Mouse (Mus musculus): ENCODE data around the gene Sgcd.
A peak's percentile ranks its signal among the peaks of the same experiment; 100 is the strongest.

Gene Sgcd

DNA sequence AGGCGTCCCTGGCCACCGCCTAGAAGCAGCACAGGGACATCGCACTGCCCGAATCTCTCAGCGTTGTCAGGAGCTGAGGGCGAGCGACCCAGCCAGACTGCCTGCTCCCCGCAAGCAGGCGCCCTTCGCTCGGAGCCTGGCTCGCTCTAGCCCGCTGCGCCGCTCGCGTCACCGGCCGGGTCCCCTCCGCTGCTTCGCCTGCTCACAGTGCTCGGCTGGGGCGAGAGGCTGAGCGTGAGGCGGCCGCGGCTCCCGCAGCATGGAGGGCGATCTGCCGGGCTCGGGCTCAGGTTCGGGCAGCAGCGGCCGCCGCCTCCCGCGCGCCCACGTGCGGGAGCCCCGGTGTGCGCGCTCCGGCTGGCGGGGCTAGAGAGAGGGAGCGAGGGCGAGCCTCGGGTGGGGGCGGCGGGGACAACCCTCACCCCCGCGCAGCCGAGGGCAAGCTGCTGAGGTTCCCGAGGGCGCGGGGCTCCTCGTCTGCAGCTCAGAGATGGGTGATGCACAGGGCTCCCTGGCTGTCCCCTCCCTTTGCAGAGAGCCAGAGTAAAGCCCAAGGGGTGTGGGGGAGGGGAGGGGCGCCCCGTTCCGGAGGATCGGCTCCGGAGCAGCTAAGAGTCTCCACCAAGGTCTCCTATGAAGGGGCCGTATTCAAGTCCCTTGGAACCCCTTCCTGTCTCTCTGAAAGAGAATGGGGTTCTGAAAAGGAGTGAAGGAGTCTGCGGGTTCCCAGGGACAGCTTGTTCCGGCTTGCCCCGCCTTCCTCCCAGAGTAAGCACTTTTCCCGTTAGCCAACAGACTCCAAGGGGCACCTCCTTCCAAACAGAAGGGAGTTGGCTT is at the start of gene Sgcd:
Gene Sgcd (minus strand): TSS at position 273 of the 837 bp plus-strand sequence.
- peak; percentile 4 for DNase-seq (ENCODE audit: low spot score)

DNA sequence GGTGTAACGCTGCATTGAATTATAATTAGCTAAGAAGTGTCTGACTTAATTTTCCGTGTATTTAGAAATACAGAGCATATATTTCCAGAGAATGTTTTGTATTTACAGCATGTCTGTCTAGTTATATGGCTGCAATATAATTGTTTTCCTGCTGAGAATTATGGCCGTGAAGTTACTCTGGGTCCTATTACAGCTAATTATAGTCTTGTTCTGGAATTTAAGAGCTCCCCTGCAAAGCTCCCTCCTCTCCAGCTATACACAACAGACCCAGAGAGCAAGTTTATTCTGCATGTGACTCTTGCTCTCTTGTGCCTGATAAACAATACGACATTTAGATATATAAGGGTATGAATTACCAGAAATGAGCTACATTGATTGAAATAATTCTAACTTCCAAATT is 49.3 kb upstream of the Sgcd start:
- no peak for DNase-seq (ENCODE audit: low spot score)

DNA sequence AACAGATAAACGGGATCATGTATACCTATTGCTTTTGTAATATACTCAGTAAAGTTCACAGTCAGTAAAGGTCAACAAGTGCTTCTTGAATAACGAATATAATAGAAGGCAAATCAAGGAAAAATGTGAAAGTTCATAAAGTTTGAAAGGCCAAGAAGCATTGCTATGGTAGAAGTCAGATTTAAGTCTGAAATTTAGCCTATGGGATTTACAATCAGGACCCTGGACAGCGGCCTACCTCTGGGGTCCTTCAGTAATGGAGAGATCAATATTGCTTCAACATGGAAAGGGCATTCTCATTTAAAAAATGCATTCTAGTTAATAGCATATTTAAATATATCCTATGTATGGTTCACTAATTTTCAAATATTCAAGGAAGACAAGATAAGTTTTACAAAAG is 24.1 kb upstream of the Sgcd start:
- DNase-seq (ENCODE audit: low spot score): no peak

DNA sequence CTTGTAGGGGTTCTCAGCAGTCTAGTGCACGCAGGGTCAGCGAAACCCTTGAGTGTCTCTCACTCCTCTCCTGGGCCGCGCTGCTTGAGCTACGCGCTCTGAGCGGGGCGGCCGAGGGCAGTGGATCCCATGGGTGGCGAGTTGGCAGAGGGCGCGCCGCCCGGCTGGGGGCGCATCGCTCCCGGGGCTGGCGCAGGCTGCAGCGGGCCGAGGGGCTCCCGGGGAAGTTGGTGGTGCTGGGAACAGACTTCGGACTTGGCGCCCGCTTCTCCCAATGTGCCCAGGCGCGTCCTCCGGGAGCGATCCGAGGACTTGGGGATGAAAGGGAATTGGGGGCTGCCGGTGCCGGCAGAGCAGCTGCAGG is 454 bp downstream of the Sgcd start:
- DNase-seq (ENCODE audit: low spot score): no peak

DNA sequence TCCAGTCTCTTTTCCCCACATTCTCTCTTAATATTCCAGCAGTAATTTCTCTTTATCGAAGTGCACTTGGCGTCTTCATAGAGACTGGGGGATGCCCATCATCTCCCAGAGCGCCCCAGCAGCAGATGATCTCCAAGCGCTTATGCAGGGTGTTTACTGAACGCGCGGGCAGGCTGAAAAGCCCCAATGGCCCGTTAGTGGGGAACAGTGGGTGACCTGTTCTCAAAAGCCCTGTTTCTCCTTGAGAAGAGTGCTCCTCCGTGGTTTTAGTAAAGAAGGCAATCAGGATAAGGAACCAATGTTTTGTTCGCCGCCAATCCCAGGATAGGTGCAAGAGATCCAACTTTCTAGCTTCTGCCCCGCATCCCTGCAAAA is 889 bp downstream of the Sgcd start:
- DNase-seq (ENCODE audit: low spot score): no peak

DNA sequence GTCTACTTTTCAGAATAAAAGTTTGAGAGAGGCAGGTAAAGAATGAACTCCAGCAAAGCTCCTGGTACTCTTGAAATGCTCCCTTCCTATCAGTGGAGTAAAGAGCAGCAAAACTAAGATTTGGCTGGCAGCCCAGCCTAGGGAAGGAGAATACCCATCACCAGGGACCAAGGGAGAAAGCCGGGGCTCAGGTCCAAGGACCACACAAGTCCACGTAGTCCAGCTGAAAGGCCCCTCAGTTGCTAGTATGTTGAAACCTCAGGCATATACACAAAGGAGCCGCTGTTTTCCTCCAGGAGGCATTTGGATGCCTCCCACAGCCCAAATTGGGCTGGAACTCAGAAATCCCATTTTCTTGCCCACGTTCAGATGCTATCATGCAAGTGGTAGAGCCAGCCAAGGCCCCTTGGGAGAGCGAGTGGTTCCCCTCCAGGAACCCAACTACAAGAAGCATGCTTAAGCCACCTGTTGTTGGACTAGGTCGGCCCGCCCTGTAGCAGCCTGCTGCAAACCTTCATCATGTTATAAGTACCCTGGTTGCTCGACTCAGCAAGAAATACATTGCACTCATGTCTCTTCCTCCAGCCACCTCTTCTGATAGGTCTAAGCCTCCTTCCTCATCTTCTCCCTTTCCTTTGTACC is 1.4 kb downstream of the Sgcd start:
- DNase-seq (ENCODE audit: low spot score): no peak

DNA sequence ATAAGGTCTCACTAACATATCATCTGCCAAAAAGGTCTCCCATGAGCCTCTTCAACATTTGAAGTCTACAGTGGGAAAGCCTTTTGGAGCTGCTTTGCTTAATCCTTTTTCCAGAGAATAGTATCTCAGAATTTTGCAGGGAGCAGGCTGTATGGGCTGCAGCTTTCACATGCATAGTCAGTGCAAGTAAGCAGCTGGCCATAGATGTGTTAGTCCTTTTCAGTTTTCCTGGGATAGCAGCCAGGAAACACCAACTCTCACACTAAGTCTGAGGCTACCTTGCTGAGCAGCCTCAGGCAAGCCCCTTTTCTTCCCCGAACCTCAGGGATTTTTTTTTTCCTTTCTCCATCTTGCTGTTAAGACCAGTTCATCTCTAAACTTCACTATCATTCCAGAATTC is 6.6 kb downstream of the Sgcd start:
- no peak for DNase-seq (ENCODE audit: low spot score)

DNA sequence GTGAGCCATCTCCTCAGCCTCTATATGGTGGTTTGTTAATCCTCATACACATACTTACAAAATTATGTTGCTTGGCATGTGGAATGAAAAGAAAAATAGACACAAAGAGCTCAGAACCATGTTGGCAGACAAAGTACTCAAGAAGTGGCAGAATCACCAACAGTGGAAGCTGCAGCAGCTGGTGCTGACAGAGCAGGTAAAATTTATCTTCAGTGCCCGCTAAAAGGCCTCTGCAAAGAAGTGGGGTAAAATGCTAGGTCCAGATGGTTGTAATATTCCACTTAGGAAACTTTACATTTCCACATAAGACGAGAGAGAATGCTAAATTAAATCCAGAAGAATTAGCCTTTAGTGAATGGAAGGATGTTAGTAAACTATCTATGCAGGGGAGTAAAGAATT is 7.7 kb downstream of the Sgcd start:
- no peak for DNase-seq (ENCODE audit: low spot score)

DNA sequence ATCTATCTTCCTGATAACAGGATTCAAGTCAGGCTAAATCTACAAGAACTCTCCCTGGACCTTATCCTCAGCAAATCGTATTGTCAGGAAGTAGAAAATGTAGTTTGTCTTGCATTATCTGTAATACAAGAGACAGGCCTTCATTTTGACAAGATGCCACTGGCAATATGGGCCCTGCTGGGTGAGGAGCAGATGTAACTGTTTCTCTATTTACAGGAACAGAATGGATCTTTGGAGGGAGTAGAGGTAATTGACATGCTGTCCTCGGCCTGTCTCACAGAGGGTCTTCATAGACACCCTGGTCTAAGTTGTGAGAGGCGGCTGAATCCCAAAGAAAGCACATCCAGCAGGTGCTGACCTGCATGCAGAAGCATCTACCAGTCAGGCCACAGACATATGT is 35.5 kb downstream of the Sgcd start:
- DNase-seq (ENCODE audit: low spot score): no peak

DNA sequence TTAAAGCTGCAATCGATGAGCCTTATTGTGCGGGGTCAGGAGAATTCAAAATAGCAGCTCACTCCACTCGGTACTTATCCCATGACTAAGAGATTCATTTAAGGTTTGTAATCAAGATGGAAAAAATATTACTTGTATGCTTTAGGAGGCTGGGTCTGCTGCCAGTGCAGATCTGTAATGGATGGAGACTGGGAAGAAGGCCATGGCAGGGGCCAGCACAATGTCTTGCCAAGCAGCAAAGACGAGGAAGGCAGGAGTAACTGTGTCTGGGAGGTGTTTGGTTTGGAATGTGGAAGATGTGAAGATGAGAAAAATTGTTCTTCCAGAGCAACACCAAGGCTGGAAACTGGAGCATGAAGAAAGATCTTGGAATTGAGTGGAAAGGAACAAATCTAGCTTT is 36.4 kb downstream of the Sgcd start:
- DNase-seq (ENCODE audit: low spot score): no peak

DNA sequence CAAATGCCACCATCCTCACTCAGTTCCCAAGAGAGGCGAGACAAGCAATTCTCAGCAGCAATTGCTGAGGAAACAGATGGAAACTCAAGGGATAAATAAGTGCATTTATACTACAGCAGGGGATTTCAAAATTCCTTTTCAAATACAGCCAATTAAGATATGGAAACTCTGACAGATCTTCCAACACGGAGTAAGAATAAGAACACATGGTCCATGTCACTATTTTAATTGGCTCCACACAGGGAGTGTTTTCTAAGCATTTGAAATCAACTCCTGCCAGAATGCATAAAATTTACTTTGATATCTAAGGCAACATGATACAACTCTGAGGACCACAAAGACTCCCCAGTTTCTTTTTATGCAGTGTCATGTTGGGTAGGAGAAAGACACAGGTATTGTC is 49.0 kb downstream of the Sgcd start:
- DNase-seq (ENCODE audit: low spot score): no peak

DNA sequence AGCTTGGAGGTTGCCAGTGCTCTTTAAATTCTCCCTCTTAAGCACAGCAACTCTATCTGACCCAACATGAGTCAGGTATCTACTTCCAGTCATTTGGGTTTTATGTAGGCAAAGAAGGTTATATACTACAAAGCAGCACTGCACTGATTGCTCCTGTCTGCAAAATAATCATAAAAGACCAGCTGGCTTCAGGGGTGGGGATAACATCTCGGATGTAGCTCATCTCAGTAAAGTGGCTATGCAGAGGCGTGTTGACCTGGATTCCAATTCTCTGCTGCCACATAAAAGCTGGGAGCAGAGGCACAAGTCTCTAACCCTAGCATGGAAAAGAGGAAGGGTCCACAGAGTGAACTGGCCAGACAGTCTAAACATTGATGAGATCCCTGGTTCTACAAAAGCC is 71.2 kb downstream of the Sgcd start:
- no peak for DNase-seq (ENCODE audit: low spot score)

DNA sequence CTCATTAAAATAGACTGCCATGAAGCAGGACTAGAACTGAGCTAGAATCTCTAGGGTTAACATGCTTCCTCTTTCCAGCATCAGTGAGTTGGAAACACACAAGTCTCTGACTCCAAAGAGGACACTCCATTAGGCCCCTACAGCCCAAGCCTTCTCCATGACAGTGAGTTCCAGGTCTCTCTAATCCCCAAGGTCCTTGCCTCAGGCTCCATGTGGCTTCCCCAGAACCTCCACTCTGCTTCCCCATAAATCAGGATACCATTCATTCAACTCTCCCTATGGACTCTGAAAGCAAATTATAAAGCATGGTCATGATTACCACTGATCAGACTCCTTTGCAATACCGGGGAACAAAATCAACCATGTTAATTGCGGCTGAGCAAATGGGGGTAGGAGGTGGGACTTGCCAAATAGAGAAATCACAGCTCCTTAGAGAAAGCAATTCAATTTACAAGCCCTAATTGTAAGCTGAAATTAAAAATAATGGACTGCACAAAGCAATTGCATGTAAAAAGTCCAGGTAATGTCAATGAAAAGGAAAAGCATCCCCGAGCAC is 97.1 kb downstream of the Sgcd start:
- no peak for DNase-seq (ENCODE audit: low spot score)

DNA sequence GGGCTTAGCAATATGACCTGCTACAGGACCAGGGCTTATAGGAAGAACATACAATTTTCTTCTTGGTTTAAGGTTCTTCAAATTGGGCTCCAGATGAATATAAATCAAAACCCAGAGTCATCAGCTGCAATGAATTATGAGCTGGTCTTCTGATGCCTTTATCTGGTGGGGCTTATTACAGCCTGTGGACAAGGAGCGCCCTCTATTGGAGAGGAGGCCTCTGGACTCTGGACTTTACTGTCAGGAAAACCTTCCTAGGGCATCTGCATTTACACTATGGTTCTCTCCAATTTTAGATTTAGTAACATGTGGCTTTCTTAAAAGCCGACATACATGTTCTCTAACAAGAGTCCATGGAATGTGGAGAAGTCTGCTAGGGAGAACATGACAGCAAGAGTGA is 98.5 kb downstream of the Sgcd start:
- no peak for DNase-seq (ENCODE audit: low spot score)

DNA sequence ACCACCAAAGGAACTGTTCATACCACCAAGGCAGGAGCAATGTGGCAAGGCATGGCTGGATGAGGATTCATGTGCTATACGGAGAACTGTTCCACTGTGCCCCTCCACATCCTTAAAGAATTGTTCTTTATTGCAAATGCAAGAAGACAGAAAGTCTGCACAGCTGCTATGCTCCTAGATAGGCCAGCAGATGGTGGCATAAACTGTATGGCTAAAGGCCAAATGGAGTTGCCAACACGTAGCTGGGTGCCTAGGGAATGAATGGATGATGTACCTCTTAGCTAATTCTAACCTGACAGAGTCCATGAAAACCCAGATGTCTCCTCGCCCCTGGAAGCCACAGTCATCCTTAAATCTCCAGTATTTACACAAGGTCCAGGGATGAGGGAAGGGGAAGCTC is 103.5 kb downstream of the Sgcd start:
- no peak for DNase-seq (ENCODE audit: low spot score)

DNA sequence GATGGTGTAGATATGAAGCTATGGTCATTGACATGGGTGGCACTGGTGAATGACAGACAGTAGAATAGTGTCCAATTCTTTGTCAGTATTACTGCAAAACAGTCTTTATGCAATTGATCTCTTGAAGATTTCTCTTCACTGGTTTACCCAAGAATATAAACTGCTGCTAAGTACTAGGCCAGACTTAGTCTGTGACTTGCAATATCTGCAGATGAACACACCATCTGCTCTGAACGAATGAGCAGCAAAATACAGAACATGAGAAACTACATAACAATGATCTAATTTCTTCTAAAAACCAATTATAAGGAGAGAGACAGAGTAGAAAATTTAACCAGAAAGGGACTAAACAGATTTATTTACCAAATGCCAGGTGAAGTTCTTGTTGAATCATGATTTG is 105.2 kb downstream of the Sgcd start:
- DNase-seq (ENCODE audit: low spot score): no peak

DNA sequence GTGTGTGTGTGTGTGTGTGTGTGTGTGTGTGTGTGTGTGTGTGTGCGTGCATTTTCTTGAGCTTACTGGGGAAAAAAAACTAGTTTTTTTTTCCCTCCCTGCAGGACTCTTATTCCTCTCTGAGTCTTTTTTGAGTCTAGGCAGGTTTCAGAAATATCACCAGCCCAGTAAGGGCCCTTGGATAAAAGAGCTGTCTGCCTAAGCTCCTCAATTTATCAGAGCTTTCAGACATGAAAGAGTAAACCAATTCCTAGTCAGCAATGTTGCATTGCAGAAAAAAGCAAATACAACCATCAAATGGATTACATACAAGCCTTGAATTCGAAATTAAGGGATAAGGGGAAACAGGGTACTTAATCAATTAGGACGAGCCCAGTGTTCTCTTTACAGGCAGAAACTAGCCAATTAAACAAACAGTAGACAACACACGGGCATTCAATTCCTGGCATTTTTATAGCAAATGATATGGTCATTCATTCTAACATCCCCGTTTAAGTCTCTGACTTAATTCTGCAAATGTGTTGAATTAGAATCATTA is 112.1 kb downstream of the Sgcd start:
- DNase-seq (ENCODE audit: low spot score): no peak

DNA sequence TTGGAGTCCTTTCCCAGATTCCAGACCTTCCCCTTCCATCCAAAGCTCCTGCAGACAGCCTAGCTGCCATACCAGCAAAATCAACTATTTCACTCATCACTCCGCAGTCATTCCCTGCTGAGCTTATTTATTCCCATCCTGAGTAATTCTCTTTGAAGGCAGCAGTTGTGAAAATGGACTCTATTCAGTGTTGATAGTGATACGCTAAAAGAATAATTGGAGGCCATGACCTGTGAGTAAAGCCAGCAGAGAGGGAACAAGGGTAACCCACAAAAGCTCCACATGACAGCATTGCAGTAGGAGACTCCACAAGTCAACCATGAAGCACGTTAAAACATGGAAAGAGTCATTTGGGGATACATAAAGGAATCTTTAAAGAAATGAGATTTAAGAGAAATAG is 142.9 kb downstream of the Sgcd start:
- no peak for DNase-seq (ENCODE audit: low spot score)

DNA sequence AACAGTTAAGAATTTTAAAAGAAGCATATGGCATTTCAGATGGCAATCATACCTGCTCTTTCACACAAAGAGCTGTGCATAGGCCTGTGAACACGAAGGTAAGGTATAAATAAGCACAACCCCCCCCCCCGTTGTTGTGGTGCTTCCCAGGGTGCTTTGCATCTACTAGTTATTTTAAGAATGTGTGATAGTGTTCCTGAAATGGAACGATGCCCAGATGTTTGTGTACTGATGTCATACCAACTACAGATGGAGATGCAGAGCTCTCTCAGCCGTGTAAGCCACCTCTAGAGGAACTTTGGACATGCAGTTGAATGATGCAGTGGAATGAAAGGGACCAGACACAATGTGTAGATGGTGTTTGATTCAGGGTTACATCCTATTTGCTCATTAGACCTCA is 155.5 kb downstream of the Sgcd start:
- no peak for DNase-seq (ENCODE audit: low spot score)

DNA sequence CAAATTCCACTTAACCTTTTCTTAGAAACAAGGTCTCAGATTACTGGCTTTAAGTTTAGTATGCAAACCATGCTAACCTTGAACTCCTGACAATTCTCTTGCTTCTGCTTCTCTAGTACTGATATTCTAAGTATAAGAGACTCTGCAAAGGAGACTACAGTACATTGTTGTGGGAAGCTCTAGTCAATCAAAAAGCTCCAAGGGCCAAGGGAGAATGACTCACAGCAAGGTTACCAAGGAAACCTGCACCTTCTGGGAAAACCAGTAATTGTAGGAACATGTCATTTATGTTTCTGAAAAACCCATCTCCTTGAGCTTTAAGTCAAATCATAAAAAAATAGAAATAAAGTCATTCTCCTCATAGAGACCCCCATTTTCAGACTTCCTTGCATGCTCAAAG is 178.5 kb downstream of the Sgcd start:
- DNase-seq (ENCODE audit: low spot score): no peak

DNA sequence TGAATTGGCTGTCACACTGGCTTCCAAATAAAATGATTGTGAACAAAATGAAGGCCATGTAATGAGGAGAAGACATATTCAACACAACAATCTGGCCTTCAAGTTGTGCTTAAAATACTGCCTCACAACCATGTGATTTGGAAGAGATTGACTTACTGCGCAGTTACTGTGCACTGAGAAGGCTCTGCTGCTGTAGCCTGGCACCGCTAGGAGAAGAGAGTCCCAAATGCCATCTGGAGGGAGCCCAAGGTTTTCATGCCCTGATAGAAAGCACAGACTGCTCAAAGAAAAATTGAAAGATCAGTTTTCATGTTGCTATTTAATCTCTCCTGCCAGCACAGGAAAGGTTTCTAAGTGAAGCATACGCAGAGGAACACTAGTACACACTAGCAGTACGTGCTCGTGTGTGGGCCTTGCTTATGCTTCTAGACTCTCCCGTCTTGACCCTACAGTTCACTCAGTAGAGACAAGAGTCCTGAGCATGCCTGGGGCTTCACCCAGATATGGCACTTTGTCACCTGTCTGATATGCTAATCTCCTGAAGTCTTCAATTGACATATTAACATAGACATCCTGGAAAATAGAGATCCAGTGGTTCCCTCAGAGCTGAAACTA is 184.6 kb downstream of the Sgcd start:
- no peak for DNase-seq (ENCODE audit: low spot score)

DNA sequence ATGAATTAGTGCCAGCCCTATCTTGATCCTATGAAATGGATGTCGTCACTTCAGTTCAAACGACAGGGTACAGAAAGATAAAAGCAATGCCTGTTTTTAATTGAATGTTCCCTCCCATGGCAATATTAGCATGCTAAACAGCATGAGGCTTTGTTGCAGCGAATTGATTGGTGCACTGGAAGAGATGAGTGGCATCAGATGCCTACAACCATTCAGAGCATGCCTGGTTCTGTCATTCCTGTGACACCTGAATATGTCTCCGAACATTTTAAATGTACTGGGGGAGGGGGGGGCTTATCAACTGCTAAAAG is 210.9 kb downstream of the Sgcd start:
- no peak for DNase-seq (ENCODE audit: low spot score)

DNA sequence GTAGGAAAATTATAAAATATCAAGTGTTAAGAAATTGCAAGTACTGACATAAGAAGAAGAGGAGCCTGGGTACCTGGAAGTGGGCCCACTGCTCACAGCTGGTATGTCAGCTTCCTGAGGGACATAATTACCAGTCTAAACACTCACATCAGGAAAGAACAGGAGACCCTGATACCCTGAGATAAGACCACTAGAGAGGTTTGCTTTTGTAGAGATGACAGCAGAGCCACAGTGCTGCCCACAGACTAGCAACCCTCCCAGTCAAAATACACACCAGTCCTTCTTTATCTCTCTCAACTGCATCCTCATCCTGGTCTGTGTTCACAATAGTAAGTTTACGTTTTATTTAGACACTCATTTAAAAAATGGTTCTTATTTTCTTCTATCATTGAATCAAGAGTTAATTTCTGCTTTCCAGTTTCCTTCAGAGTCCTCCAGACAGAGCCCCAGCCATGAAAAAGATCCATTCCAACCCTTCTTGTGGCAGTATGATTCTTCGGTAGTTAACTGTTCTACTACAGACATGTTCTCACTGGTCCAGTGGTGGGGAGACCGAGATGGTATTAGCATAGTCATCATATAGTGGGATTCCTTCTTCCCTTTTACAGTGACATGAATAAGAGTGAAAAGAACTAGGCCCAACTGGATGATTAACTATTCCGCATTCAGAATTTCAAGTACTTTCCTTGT is 211.4 kb downstream of the Sgcd start:
- no peak for DNase-seq (ENCODE audit: low spot score)

All from urinary bladder, postnatal 25 days (tissue).